Mouse (Mus musculus): ENCODE measurements at regions not wholly inside any gene's neighbourhood (a gene's known extent, or its start where the extent isn't known, plus 50 kb on each side); places are given as distances from the start of the nearest gene placed in this dataset.
A peak's percentile ranks its signal among the peaks of the same experiment; 100 is the strongest.

DNA sequence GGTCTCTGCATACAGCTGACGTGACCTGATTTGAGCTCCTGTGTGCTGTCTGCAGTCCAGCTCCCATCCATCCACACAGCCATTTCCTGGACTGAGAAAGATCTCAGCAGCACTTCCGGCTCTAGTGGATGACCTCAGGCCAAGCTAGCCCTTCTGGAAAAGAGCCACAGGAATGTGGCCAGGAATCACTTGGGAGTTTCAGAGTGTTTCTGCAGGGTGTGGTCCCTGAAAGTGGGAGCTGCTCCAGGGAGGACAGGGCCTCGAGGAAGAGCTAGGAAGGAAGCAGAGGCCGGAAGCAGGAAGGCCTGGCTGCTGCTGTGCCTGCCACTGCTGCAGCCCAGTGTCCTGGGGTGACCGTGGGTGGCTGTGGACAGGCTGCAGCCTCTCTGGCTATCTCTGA is 142.5 kb downstream of the Chst1 start:
- 33% methylated on average over 5 of the region's 5 CpGs for WGBS
- H3K36me3 ChIP-seq = no peaks in the 10 kb centered on the region
- peak overlapping the region; percentile 75; the same call in 1 of the 2 replicates for H3K27ac ChIP-seq
- H3K4me3 ChIP-seq = no peak overlapping the region; the same call in 1 of the 2 replicates
- H3K27me3 ChIP-seq (ENCODE audit: insufficient read depth, poor library complexity, severe bottlenecking) = no peaks in the 10 kb centered on the region; the same call in 1 of the 2 replicates
- no peak for DNase-seq (ENCODE audit: low spot score)
- H3K4me1 ChIP-seq = peaks cover 27% of the 10 kb centered on the region
- H3K9me3 ChIP-seq = no peaks in the 10 kb centered on the region

DNA sequence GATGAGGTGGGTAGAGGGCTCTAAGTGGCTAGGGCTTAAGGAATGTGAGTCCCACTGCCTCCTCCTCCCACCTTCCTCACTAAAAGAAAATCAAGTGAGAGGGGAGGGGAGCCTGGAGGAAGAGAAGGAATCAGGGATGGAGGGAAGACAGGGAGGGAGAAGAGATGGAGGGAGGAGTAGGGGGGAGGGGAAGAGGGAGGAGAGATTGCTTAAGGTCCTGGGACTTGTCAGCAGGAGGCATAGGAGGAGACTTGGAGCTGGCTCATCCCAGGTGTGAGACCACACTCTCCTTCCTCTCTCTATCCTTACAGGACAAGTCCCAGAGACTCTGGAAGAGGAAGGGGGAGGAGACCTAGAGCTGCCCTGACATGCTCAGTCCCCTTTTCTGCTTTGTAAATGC is 143.2 kb downstream of the Chst1 start:
- H3K4me3 ChIP-seq = no peak overlapping the region
- H3K4me1 ChIP-seq = peaks cover 27% of the 10 kb centered on the region
- no peaks in the 10 kb centered on the region for H3K36me3 ChIP-seq
- peak overlapping the region; percentile 75; the same call in 1 of the 2 replicates for H3K27ac ChIP-seq
- no peak for DNase-seq (ENCODE audit: low spot score)
- no peaks in the 10 kb centered on the region; the same call in 1 of the 2 replicates for H3K27me3 ChIP-seq (ENCODE audit: insufficient read depth, poor library complexity, severe bottlenecking)
- H3K9me3 ChIP-seq = no peaks in the 10 kb centered on the region

DNA sequence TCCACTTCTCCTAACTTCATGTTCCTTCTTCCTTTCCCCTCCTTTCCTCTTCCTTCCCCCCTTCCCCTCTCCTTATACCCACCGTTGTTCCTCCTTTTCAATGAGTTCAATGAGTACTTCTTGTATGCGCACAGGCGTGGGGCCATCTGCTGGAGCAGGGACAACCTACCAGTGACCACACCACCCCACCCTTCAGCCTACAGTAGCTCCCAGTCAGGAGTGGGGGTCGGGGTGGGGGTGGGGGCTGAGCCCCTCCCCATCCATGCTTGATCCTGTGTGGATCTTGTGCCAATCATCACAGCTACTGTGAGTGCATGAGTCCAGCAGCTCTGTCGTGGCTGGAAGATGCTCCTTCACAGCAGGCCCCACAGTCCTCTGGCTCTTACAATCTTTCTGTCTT is 143.6 kb downstream of the Chst1 start:
- no peak for DNase-seq (ENCODE audit: low spot score)
- H3K36me3 ChIP-seq = no peaks in the 10 kb centered on the region
- 0 out of 2 replicates have a peak overlapping the region, but pooled peaks have one; percentile 53 for H3K27ac ChIP-seq
- H3K4me3 ChIP-seq = no peak overlapping the region
- H3K4me1 ChIP-seq = peaks cover 24% of the 10 kb centered on the region
- 42% methylated on average over 5 of the region's 5 CpGs for WGBS
- no peaks in the 10 kb centered on the region for H3K9me3 ChIP-seq
- no peaks in the 10 kb centered on the region; the same call in 1 of the 2 replicates for H3K27me3 ChIP-seq (ENCODE audit: insufficient read depth, poor library complexity, severe bottlenecking)

DNA sequence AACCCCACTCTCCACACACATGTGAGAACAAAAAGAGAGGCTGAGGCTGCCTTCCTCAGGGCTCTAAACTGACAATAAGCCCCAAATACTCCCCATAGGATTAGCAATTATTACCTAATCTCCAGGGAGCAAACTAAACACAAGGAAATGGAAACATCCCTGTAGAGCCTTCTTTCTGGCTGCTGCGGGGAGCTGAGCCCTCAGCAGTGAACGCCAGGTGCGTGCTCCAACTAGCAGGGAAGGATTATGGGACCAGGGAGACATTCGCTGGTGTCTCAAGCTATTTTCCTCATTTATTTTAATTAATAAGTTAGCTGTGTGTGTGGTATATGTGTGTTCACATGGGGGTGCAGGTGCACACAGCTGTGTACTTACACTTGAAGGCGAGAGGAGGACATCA is 144.4 kb downstream of the Chst1 start:
- Histone ChIP-seq H3K9me3 (no peaks in the 10 kb centered on the region), H3K36me3 (no peaks in the 10 kb centered on the region), H3K27ac (no peak overlapping the region), H3K4me1 (peaks cover 24% of the 10 kb centered on the region), H3K27me3 (ENCODE audit: insufficient read depth, poor library complexity, severe bottlenecking) (no peaks in the 10 kb centered on the region; the same call in 1 of the 2 replicates), H3K4me3 (no peak overlapping the region)
- WGBS = 68% methylated on average over 5 of the region's 5 CpGs
- DNase-seq (ENCODE audit: low spot score) = no peak

DNA sequence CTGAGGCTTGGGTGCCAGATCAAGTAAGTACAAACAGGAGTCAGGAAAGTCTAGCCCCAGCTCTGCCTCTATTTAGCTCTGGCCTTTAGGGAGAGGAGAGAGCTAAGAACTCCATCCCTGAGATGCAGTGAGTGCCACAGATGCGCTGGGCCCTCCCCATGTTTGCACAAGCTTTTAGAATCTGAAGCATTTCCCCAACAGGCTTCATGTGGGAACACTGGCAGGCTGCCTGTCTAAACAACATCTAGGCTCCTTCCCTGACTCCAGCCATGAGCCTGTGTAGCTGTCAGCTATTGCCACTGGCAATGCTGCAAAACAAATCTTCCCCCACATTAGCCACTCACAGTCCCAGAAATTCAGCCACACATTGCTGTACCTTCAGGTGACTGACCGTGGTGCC is 147.9 kb downstream of the Chst1 start:
- Histone ChIP-seq H3K27ac (no peak overlapping the region), H3K4me1 (peaks cover 26% of the 10 kb centered on the region), H3K27me3 (ENCODE audit: insufficient read depth, poor library complexity, severe bottlenecking) (peaks cover 10% of the 10 kb centered on the region; the same call in 1 of the 2 replicates), H3K9me3 (no peaks in the 10 kb centered on the region), H3K36me3 (no peaks in the 10 kb centered on the region), H3K4me3 (no peak overlapping the region)
- no peak for DNase-seq (ENCODE audit: low spot score)
- WGBS = 67% methylated on average over 2 of the region's 2 CpGs

DNA sequence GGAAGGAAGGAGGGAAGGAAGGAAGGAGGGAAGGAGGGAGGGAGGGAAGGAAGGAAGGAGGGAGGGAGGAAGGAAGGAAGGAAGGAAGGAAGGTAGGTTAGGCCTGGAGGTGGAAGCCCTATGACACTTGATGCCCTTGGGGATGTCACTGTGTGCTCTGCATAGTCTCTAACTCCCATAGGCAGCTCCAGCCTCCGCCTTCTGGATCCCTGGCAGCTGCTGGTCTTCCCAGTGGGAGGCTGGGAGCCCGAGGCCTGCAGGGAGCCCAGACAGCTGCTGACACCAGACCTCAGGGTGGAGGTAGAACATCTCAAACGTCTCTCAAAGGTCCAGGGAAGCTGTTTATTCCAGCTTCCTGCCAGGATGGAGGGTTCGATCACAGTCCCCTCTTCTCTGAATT is 150.6 kb downstream of the Chst1 start:
- peaks cover 16% of the 10 kb centered on the region for H3K4me1 ChIP-seq
- H3K27ac ChIP-seq = peak overlapping the region; percentile 47; the same call in 1 of the 2 replicates
- no peak for DNase-seq (ENCODE audit: low spot score)
- WGBS = 31% methylated on average over 4 of the region's 4 CpGs
- peaks cover 10% of the 10 kb centered on the region; the same call in 1 of the 2 replicates for H3K27me3 ChIP-seq (ENCODE audit: insufficient read depth, poor library complexity, severe bottlenecking)
- no peak overlapping the region for H3K4me3 ChIP-seq
- no peaks in the 10 kb centered on the region for H3K36me3 ChIP-seq
- no peaks in the 10 kb centered on the region for H3K9me3 ChIP-seq

DNA sequence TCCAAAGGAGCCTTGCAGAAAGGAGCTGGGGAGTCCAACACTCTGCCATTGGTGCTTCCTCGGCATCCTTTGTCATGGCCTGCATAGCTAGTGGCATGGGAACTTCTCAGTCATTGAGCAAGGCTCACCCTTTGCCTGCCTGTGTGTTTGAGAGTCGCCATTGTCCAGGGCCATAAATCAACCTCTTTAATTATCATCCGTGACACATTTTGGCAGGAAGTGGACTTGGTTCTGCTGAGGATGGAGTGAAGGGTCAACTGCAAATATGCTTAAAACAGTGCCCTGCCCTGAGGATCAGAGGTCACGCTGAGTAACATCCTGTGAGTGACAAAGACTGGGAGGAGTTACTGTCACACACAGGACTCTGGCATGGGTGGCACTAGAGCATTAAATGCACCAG is 151.2 kb downstream of the Chst1 start:
- Histone ChIP-seq H3K27ac (peak overlapping the region; percentile 47; the same call in 1 of the 2 replicates), H3K4me1 (peaks cover 16% of the 10 kb centered on the region), H3K36me3 (no peaks in the 10 kb centered on the region), H3K4me3 (no peak overlapping the region), H3K27me3 (ENCODE audit: insufficient read depth, poor library complexity, severe bottlenecking) (peaks cover 10% of the 10 kb centered on the region; the same call in 1 of the 2 replicates), H3K9me3 (no peaks in the 10 kb centered on the region)
- DNase-seq (ENCODE audit: low spot score) = peak; percentile 48
- WGBS = 51% methylated on average over 4 of the region's 4 CpGs

DNA sequence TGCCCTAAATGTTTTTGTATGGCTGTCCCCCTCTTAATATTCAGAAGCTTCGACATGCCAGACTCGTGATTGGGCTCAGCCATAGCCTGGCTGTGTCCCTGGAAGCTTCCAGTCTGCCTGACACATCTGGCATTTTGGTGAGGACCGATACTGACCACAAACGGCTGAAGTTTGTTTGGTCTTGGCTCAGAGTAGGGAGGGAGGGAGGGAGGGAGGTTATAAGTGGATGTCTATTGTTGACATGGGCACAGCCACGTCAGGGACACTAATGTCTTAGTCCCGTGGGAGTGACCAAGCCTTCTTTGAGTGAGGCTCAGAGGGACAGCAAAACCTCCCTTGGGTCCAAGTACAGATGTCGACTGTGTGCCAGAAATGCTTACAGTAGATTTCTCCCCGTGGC is 151.7 kb downstream of the Chst1 start:
- no peak overlapping the region for H3K27ac ChIP-seq
- peaks cover 16% of the 10 kb centered on the region for H3K4me1 ChIP-seq
- peaks cover 10% of the 10 kb centered on the region; the same call in 1 of the 2 replicates for H3K27me3 ChIP-seq (ENCODE audit: insufficient read depth, poor library complexity, severe bottlenecking)
- H3K9me3 ChIP-seq = no peaks in the 10 kb centered on the region
- WGBS = 40% methylated on average over 8 of the region's 8 CpGs
- no peaks in the 10 kb centered on the region for H3K36me3 ChIP-seq
- DNase-seq (ENCODE audit: low spot score) = peak; percentile 39
- H3K4me3 ChIP-seq = no peak overlapping the region

DNA sequence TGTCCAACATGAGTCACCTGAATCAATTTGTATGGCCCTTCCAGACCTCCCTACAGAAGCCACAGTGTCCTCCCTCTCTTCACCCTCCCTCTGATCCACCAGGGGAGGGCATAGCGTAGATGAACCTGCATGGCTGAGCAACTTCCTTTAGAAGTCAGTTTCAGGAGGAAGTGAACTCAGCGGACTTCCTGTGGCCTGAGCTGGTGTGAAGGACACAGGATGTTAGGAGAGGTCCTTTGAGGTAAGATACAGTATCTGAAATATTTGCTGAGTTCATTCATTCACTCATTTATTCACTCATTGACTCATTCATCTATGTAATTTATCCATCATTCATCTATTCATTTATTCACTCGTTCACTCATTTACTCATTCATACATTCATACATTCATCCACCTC is 152.6 kb downstream of the Chst1 start:
- H3K4me1 ChIP-seq = peaks cover 16% of the 10 kb centered on the region
- H3K27me3 ChIP-seq (ENCODE audit: insufficient read depth, poor library complexity, severe bottlenecking) = peaks cover 10% of the 10 kb centered on the region; the same call in 1 of the 2 replicates
- H3K27ac ChIP-seq = peak overlapping the region; percentile 0; the same call in 1 of the 2 replicates
- H3K4me3 ChIP-seq = no peak overlapping the region
- no peaks in the 10 kb centered on the region for H3K36me3 ChIP-seq
- no peaks in the 10 kb centered on the region for H3K9me3 ChIP-seq
- peak; percentile 60 for DNase-seq (ENCODE audit: low spot score)
- 78% methylated on average over 3 of the region's 3 CpGs for WGBS

DNA sequence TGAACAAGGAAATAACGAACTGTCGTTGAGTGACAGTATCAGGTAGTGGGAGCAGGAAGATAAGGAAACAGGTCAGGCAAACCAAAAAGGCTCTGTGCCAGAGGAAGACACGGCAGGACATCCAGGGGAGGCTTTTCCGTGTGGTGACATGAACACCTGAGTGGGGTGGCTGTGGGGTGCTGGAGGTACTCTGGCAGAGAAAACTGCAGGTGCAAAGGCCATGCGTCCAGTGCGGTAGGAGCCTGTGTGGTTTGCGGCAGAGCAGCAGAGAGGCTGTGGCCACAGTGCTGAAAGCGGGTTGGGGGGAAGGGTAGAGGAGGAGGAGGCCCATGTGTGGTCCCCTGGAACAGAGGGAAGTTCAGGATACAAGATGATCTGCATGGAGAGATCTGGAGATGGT is 153.3 kb downstream of the Chst1 start:
- 70% methylated on average over 8 of the region's 8 CpGs for WGBS
- Histone ChIP-seq H3K27ac (no peak overlapping the region), H3K36me3 (no peaks in the 10 kb centered on the region), H3K4me1 (peaks cover 16% of the 10 kb centered on the region), H3K4me3 (no peak overlapping the region), H3K27me3 (ENCODE audit: insufficient read depth, poor library complexity, severe bottlenecking) (peaks cover 10% of the 10 kb centered on the region; the same call in 1 of the 2 replicates), H3K9me3 (no peaks in the 10 kb centered on the region)
- peak; percentile 72 for DNase-seq (ENCODE audit: low spot score)

DNA sequence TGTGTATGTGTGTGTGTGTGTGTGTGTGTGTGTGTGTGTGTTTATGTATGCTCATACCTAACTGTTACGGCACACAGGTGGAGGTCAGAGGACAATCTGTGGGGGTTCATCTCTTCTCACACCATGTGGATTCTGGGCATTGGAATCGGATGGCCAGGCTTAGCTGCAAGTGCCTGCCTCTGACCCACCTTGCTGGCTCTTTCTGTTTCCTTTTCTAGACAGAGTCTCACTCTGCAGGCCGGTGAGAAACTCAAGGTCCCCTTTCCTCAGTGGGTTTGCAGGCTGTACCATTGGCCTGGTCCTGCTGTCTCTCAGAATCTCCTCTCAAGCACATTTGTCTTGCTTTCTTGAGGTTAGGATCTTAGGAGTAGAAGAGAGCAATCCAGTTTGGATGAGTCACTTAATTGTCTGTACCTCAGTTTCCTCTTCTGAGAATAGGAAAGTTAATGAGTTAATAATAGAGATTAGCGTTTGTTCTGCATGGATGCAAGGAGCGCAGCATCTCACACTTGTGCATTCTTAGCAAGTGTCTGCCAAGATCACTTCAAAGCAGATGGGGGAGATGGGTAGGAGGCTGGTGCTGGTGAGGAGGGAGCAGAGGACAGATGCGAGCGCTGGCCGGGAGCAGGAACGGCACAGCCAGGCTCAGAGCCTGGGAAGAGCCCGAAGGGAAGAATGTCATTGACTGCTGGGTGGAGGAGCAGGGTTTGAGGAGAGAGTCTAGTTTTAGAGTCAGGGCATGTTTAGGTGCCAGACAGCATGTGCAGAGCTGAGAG is 155.2 kb downstream of the Chst1 start:
- DNase-seq (ENCODE audit: low spot score) = peak; percentile 70
- H3K27me3 ChIP-seq (ENCODE audit: insufficient read depth, poor library complexity, severe bottlenecking) = peaks cover 2% of the 10 kb centered on the region; the same call in 1 of the 2 replicates
- H3K27ac ChIP-seq = no peak overlapping the region
- 63% methylated on average over 10 of the region's 10 CpGs for WGBS
- H3K36me3 ChIP-seq = no peaks in the 10 kb centered on the region
- H3K9me3 ChIP-seq = no peaks in the 10 kb centered on the region
- no peak overlapping the region for H3K4me3 ChIP-seq
- H3K4me1 ChIP-seq = peaks cover 20% of the 10 kb centered on the region

DNA sequence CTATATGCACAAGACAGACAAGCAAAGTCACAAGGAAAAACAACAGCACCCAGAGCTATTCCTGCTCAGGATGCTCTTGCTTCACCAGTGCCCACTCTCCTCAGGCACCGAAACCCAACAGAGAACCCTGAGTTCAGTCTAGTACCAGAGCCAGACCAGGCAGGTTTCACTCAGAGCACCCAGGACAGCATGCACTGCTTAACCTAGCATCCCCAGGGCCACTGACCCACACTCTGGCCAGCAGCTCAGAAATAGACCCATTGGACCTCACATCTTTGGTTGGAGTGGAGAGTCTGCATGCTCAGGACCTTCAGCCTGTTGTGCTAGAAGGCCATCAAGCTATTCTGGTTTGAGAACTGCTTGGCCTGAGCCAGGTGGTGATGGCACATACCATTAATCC is 157.0 kb downstream of the Chst1 start:
- no peaks in the 10 kb centered on the region for H3K36me3 ChIP-seq
- WGBS = 97% methylated on average over 1 of the region's 1 CpGs
- H3K9me3 ChIP-seq = no peaks in the 10 kb centered on the region
- no peak overlapping the region; the same call in 1 of the 2 replicates for H3K27ac ChIP-seq
- H3K27me3 ChIP-seq (ENCODE audit: insufficient read depth, poor library complexity, severe bottlenecking) = no peaks in the 10 kb centered on the region
- no peak overlapping the region for H3K4me3 ChIP-seq
- DNase-seq (ENCODE audit: low spot score) = peak; percentile 73
- H3K4me1 ChIP-seq = peaks cover 8% of the 10 kb centered on the region; the same call in 1 of the 2 replicates

DNA sequence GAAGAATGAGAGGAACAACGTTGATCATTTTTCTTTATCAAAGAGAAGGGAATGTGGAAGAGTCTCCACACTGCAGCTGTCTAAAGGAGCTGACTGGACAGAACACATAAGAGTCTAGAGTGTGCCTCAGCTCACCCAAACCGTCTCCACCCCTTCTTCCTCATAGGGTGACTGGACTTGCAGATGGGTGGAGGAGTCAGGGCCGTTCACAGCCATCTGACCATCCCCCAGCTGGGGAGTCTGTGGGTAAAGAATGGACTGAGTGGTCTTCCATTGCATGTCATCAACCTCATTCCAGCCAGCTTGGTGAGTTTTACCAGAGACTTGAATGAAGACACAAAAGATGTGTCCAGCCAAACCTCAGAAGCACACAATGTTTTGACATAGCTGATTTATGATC is 156.1 kb upstream of the Syt13 start:
- Histone ChIP-seq H3K4me1 (peaks cover 4% of the 10 kb centered on the region; the same call in 1 of the 2 replicates), H3K4me3 (no peak overlapping the region), H3K27me3 (ENCODE audit: insufficient read depth, poor library complexity, severe bottlenecking) (no peaks in the 10 kb centered on the region), H3K27ac (no peak overlapping the region), H3K9me3 (no peaks in the 10 kb centered on the region), H3K36me3 (no peaks in the 10 kb centered on the region)
- DNase-seq (ENCODE audit: low spot score) = peak; percentile 61
- WGBS = 41% methylated on average over 3 of the region's 3 CpGs
